Mouse (Mus musculus) erythroid progenitor cell, adult 5-6 weeks (primary cell): ENCODE data around the gene Med16. TPM values are rescaled to one million over a fixed set of nuclear protein-coding genes. Genes with fewer than 3 reads are reported as not detected.
A peak's percentile ranks its signal among the peaks of the same experiment; 100 is the strongest.

Source experiments
- ATAC-seq: replicated peaks from 2 replicates; pipeline ENCODE4 v1.8.0; 2016; ENCODE audit warnings: moderate number of reproducible peaks, mild to moderate bottlenecking, moderate TSS enrichment, inconsistent platforms; ENCODE audit not compliant: poor library complexity, low FRiP score, severe bottlenecking
- total RNA-seq, 2 experiments: library from RNA; stranded (forward) in 1 of 2; stranded (reverse) in 1 of 2; fragments of 150-400 nt in 1 of 2; fragments of 186-747, 209-891 nt in 1 of 2; gene quantifications; 2 replicates each; pipeline versions ENCODE4 v1.2.3 to v1.2.4; 2015 to 2017; ENCODE audit warnings: low replicate concordance in 2 of 2

Med16 gene
- total RNA-seq (2015; ENCODE audit: low replicate concordance): 5.9 and 17.7 TPM in 2 replicates
- 8.0 and 9.1 TPM in 2 replicates for total RNA-seq (2017; ENCODE audit: low replicate concordance)

GRCm38 (mm10) chr10:79908167-79909091 is at the start of gene Med16:
Gene Med16 (minus strand): TSS chr10:79908923.
- peak; percentile 86 for ATAC-seq

- ATAC-seq: peak; percentile 45
These were observed 49.6 kb upstream of the Med16 start for GRCm38 (mm10) chr10:79958140-79958816.

GRCm38 (mm10) chr10:79956643-79957154 is 48.0 kb upstream of the Med16 start:
- ATAC-seq: no peak

GRCm38 (mm10) chr10:79955691-79956090 is 47.0 kb upstream of the Med16 start:
- ATAC-seq: no peak

- ATAC-seq: no peak
These were observed 45.2 kb upstream of the Med16 start for GRCm38 (mm10) chr10:79953946-79954345.

GRCm38 (mm10) chr10:79950661-79951060 is 41.9 kb upstream of the Med16 start:
- no peak for ATAC-seq

GRCm38 (mm10) chr10:79949873-79950272 is 41.1 kb upstream of the Med16 start:
- ATAC-seq: no peak

GRCm38 (mm10) chr10:79947502-79947901 is 38.8 kb upstream of the Med16 start:
- ATAC-seq: no peak

GRCm38 (mm10) chr10:79946752-79947322 is 38.1 kb upstream of the Med16 start:
- no peak for ATAC-seq

- ATAC-seq: no peak
These were observed 36.9 kb upstream of the Med16 start for GRCm38 (mm10) chr10:79945507-79946234.

GRCm38 (mm10) chr10:79943471-79943901 is 34.8 kb upstream of the Med16 start:
- ATAC-seq: no peak

GRCm38 (mm10) chr10:79942988-79943387 is 34.3 kb upstream of the Med16 start:
- ATAC-seq: no peak

GRCm38 (mm10) chr10:79940749-79941148 is 32.0 kb upstream of the Med16 start:
- ATAC-seq: no peak

- ATAC-seq: 0 out of 2 replicates have a peak, but pooled peaks have one; percentile 22
These were observed 29.2 kb upstream of the Med16 start for GRCm38 (mm10) chr10:79937775-79938526.

GRCm38 (mm10) chr10:79936911-79937441 is 28.3 kb upstream of the Med16 start:
- ATAC-seq: peak; percentile 86

- ATAC-seq: peak; percentile 20
These were observed 27.7 kb upstream of the Med16 start for GRCm38 (mm10) chr10:79936284-79936910.

GRCm38 (mm10) chr10:79934794-79935569 is 26.3 kb upstream of the Med16 start:
- ATAC-seq: no peak
